Mouse (Mus musculus) urinary bladder, adult 18-20 months (tissue): Measurements from ENCODE around the gene Cdkal1.
A peak's percentile ranks its signal among the peaks of the same experiment; 100 is the strongest.

Experiments
- DNase-seq, 2 experiments: peaks; one replicate each; pipeline ENCODE4 v3.0.0; 2022; ENCODE audit warnings: low spot score in 2 of 2, mixed read lengths in 2 of 2

The Cdkal1 gene

GRCm38 (mm10) chr13:29262164-29262563 is 593.3 kb downstream of the Cdkal1 start:
- no peak for DNase-seq

DNA sequence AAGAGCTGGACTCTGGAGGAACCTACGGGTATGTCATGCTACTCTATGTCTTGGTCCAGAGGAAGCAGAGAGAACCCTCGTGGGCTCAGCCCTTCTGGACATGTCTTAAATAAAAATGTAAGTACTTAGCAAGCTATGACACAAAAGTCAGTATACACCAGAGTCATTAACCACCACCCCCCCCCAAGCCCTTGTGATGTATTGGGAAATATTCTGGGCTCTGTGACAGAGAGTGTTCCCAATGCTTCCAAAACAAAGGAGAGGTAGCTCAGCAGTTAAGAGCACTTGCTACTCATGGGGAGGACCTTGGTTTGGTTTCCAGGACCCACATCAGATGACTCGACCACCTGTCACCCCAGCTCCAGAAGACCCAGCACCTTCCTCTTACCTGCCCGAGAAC is 606.9 kb downstream of the Cdkal1 start:
- DNase-seq, result no peak

DNA sequence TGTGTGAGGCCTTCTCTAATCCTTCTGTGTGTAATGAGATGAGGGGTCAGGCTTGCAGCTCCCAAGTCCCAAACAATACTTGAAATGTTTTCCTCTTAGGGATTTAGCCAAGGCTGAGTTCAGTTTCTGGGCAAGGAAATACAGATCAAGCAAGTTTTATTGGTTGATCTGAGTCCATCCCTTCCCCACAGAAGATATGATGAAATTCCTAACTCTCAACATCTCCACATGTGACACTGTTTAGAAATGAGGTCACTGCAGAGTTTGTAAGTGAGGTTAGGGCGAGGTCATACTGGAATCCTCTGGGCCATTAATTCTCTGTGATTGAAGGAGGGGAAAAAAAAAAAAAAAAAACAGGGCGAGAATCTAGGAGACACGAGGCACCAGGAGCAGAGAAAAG is 607.7 kb downstream of the Cdkal1 start:
- no peak for DNase-seq

GRCm38 (mm10) chr13:29235065-29235464 is 620.4 kb downstream of the Cdkal1 start:
- no peak for DNase-seq

DNA sequence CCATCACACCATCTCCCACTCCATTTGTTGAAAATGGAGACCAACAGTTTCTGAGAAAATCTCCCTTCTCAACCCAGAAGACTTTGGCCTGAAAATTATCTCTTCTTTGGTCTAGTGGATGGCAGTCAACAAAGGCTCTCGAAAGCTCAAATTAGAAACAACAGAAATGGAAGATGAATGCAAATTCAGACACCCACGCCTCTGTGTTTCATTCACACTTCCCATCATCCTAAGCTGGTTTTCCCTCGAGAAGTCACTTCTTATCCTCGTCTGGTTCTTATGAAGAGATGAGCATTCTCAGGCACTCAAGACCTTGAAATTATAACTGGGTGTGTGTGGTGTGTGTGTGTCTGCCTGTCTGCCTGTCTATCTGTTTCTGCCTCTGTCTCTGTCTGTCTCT is 621.0 kb downstream of the Cdkal1 start:
- DNase-seq, result no peak

DNA sequence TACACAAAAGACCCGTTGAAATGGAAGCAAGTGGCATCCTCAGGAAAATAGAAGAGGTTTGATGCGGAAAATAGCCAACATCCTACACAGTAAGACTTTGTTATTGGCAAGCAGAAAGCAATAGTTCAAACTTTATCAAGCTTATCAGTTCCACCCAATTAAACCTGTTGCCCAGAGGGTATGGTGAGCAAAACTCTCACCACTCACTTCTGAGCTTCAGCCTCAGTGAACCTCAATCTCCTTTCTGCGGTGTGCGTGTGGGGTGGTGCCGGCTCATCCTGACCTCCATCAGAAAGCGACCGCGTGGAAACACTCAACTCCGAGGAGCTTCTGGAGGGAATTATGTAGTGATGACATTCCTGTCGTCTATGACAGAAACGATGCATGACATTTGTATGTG is 621.5 kb downstream of the Cdkal1 start:
- no peak for DNase-seq

DNA sequence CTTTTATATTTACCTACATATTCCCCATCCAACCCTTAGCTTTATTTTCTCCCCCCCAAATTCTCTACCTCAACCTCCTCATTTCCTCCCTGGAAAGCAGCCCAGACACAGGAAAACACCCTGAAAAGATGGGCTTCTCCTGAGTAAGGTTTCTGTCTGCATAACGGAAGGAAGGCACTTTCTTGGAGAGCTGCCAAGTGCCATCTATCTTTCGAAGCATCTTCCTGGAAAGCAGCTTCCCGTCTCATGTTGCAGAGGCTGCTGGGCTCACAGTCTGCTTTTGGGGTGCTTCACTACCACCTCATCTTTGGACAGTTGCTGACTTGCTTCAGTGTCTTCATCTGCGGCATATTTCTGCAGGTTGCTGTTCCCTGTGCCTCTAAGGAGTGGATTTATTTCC is 622.8 kb downstream of the Cdkal1 start:
- DNase-seq, result no peak

DNA sequence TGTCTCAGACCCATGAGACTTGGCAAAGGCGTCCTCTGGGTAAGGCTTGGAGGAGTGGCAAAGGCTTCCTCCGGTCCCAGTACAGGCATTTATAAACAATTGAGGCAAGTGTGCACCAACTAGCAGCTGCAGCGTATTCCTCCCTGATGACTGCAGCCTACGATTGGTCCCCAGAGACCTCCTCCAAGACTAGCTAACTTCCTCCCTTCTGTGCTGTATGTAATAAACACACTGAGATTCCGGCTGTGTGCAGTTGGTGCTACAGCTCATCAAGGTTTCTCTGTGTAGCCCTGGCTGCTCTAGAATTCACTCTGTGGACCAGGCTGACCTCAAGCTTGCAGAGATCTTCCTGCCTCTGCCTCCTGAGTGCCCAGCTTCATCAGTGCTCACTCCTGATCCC is 630.7 kb downstream of the Cdkal1 start:
- DNase-seq, result no peak

- DNase-seq, result no peak
Observed at GRCm38 (mm10) chr13:29222261-29222838, 633.1 kb downstream of the Cdkal1 start.

GRCm38 (mm10) chr13:29221646-29222045 is 633.8 kb downstream of the Cdkal1 start:
- DNase-seq, result no peak

- DNase-seq, result no peak
Observed at GRCm38 (mm10) chr13:29218594-29219230, 636.8 kb downstream of the Cdkal1 start.

GRCm38 (mm10) chr13:29210159-29211021 is 645.1 kb downstream of the Cdkal1 start:
- peak; percentile 39 to 58 for DNase-seq

- no peak for DNase-seq
Observed at GRCm38 (mm10) chr13:29208749-29209148, 646.7 kb downstream of the Cdkal1 start.

DNA sequence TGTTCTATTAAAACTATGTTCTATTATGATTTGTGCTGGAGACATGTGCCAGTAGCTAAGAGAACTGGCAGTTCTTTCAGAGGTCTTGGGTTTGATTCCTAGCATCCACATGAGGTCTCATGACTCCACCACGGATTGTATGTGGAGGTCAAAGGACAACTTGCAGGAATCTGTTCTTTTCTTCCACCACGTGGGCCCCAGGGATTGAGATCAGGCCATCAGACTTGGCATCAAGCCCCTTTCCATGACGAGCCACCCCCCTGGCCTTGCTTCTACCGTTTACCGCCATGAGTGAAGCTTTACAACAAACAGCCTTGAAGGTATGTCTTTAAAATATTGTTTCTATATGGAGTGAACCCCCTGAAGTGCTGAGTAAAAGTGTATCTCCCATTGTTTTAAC is 651.6 kb downstream of the Cdkal1 start:
- no peak for DNase-seq

DNA sequence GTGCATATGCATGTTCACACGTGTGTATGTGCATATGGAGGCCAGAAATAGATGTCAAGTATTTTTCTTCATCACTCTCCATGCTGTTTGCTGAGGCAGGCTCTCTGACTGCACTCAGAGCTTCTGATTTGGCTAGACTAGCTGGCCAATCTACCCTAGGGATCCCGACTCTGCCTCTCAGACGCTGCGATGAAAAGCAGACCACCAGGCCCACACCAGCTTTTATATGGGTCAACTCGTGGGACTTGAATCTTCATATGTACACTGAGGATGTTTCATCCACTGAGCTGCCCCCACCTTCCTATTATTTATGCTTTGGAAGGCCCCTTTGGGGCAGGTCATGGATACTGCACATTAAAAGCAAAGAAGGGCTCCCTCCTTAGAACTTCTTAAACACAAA is 652.0 kb downstream of the Cdkal1 start:
- DNase-seq, result no peak

DNA sequence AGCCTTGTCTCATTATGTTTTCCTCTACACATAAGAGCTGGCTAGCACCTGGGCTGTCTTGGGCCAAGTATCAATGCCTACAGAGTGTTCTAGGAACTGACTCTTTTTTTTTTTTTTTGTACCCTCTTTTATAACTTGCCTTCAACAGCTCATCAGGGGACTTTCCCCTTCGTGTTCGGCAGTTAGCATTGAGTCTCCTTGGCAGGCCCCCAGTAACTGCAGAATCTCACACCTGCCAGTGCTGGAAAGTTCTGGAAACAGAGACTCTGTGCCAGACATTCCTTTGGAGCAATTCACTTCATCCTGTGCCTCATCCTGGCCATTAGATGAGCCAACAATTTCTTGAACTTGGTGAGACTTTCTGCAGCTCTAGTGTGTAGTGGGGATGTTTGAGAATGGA is 652.9 kb downstream of the Cdkal1 start:
- DNase-seq, result peak in 1 of 2 experiments; percentile 37

- no peak for DNase-seq
Observed at GRCm38 (mm10) chr13:29199679-29200078, 655.8 kb downstream of the Cdkal1 start.

DNA sequence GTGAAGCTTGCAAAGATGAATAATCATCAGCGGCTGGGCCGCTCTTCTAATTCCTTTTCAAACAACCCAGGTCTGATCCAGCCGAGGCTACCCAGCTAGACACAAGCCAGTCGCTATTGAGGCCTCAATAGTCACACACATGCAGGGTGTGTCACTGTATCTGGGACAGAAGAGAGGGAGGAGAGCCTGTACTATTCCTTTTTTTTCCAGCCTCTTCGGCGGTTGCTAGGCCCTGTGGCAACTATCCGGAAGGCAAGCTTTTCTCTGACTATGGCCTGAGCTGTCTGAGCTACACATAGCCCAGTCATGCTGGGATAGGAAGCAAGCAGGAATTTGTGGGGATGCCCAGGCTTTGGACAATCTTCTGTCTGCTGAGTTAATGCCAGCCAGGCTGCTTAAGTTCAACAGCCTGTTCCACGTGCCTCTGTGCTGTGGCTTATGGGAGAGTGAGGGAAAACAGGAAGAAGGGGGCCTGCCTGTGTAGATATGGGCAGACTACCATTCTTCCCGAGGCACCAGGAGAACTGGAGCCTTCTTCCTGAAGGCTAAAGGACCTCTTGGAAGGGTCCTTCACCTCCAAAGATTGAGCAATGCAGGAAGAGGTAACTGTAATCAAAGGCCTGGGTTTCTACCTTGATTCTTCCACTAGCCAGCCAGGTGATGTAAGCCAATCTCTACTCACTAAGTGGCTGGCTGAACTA is 658.5 kb downstream of the Cdkal1 start:
- DNase-seq, result no peak

GRCm38 (mm10) chr13:29195722-29196121 is 659.8 kb downstream of the Cdkal1 start:
- DNase-seq, result no peak

DNA sequence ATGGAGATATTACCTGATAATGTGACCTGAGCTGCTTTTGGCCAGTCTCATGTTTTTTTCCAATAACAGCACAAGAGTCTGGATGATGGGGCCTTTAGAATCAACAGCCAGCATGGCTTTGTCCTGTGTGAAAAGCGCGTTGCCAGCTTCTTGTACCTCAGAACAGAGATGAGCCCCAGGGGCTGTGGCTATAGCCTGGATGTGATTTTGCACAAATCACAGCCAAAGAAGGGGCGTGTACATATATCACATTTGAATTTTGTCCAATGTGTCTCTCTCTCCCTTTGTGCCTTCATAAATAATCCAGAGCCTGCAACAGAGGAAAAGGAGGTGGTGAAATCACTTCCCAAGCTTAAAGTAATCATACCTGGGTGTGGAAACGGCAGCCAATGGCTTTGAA is 660.5 kb downstream of the Cdkal1 start:
- no peak for DNase-seq

GRCm38 (mm10) chr13:29192697-29193096 is 662.8 kb downstream of the Cdkal1 start:
- no peak for DNase-seq

GRCm38 (mm10) chr13:29190548-29190947 is 664.9 kb downstream of the Cdkal1 start:
- DNase-seq, result no peak
